Mouse (Mus musculus) heart, embryonic 10.5 days (tissue): ENCODE measurements at regions not wholly inside any gene's neighbourhood (a gene's known extent, or its start where the extent isn't known, plus 50 kb on each side); places are given as distances from the start of the nearest gene placed in this dataset.

Experiments used
- DNase-seq: peaks from one replicate; pipeline ENCODE4 v3.0.0-alpha.2; 2017; ENCODE audit warnings: low spot score
- H3K27ac ChIP-seq: fragments of 300-500 bp; sonication (generic); 2 replicates; pipeline ENCODE4 v1.5.1; 2016; ENCODE audit warnings: mild to moderate bottlenecking
- H3K27me3 ChIP-seq: fragments of 300-500 bp; sonication (generic); 2 replicates; pipeline ENCODE4 v1.6.1; 2016; ENCODE audit warnings: mild to moderate bottlenecking; ENCODE audit not compliant: poor library complexity, insufficient read depth, severe bottlenecking
- H3K36me3 ChIP-seq: fragments of 300-500 bp; sonication (generic); 2 replicates; pipeline ENCODE4 v1.6.1; 2016; ENCODE audit warnings: mild to moderate bottlenecking, moderate library complexity
- H3K4me1 ChIP-seq: fragments of 300-500 bp; sonication (generic); 2 replicates; pipeline ENCODE4 v1.6.1; 2016; ENCODE audit warnings: mild to moderate bottlenecking
- H3K4me3 ChIP-seq: fragments of 300-500 bp; sonication (generic); 2 replicates; pipeline ENCODE4 v1.5.1; 2016; ENCODE audit warnings: mild to moderate bottlenecking, moderate library complexity
- H3K9me3 ChIP-seq: fragments of 300-500 bp; sonication (generic); 2 replicates; pipeline ENCODE4 v1.6.1; 2016; ENCODE audit warnings: mild to moderate bottlenecking, moderate library complexity
- WGBS: fragments of 180-500 bp; shearing (Covaris S2); methylation state at CpG from one replicate; pipeline ENCODE4 v1.1.7; 2016; 5-methylcytosine and 5-hydroxymethylcytosine counted together

GRCm38 (mm10) chr5:126573766-126574165, 667.8 kb upstream of the Tmem132c start:
- Histone ChIP-seq H3K27ac (no peak overlapping the region), H3K36me3 (no peaks in the 10 kb centered on the region), H3K27me3 (no peaks in the 10 kb centered on the region), H3K4me1 (no peaks in the 10 kb centered on the region), H3K9me3 (0 out of 2 replicates have a peak, but pooled peaks cover 3% of the 10 kb centered on the region), H3K4me3 (no peak overlapping the region)
- WGBS, result 70% methylated on average over 2 of the region's 2 CpGs
- no peak for DNase-seq

- H3K27ac ChIP-seq, result no peak overlapping the region
- no peaks in the 10 kb centered on the region for H3K4me1 ChIP-seq
- DNase-seq, result no peak
- no peaks in the 10 kb centered on the region for H3K36me3 ChIP-seq
- no peaks in the 10 kb centered on the region for H3K9me3 ChIP-seq
- WGBS, result 70% methylated on average over 12 of the region's 12 CpGs
- H3K4me3 ChIP-seq, result no peak overlapping the region
- no peaks in the 10 kb centered on the region for H3K27me3 ChIP-seq
Measured at GRCm38 (mm10) chr5:126597786-126598330, 643.8 kb upstream of the Tmem132c start.

GRCm38 (mm10) chr5:126599561-126599960, 642.0 kb upstream of the Tmem132c start:
- 78% methylated on average over 5 of the region's 5 CpGs for WGBS
- Histone ChIP-seq H3K9me3 (no peaks in the 10 kb centered on the region), H3K27ac (no peak overlapping the region), H3K4me3 (no peak overlapping the region), H3K4me1 (no peaks in the 10 kb centered on the region), H3K36me3 (no peaks in the 10 kb centered on the region), H3K27me3 (no peaks in the 10 kb centered on the region)
- DNase-seq, result no peak

- no peak overlapping the region for H3K27ac ChIP-seq
- H3K4me3 ChIP-seq, result no peak overlapping the region
- WGBS, result 70% methylated on average over 5 of the region's 5 CpGs
- H3K4me1 ChIP-seq, result no peaks in the 10 kb centered on the region
- no peak for DNase-seq
- 0 out of 2 replicates have a peak, but pooled peaks cover 4% of the 10 kb centered on the region for H3K9me3 ChIP-seq
- no peaks in the 10 kb centered on the region for H3K36me3 ChIP-seq
- H3K27me3 ChIP-seq, result no peaks in the 10 kb centered on the region
Measured at GRCm38 (mm10) chr5:126606756-126607155, 634.9 kb upstream of the Tmem132c start.

GRCm38 (mm10) chr5:126612571-126612970, 629.0 kb upstream of the Tmem132c start:
- WGBS, result 80% methylated on average over 4 of the region's 4 CpGs
- Histone ChIP-seq H3K27ac (no peak overlapping the region), H3K36me3 (no peaks in the 10 kb centered on the region), H3K4me3 (no peak overlapping the region), H3K4me1 (no peaks in the 10 kb centered on the region), H3K9me3 (no peaks in the 10 kb centered on the region), H3K27me3 (no peaks in the 10 kb centered on the region)
- no peak for DNase-seq

- DNase-seq, result no peak
- H3K27me3 ChIP-seq, result no peaks in the 10 kb centered on the region
- no peak overlapping the region for H3K4me3 ChIP-seq
- no peaks in the 10 kb centered on the region for H3K36me3 ChIP-seq
- H3K4me1 ChIP-seq, result no peaks in the 10 kb centered on the region
- H3K27ac ChIP-seq, result no peak overlapping the region
- no peaks in the 10 kb centered on the region for H3K9me3 ChIP-seq
- 78% methylated on average over 6 of the region's 6 CpGs for WGBS
Measured at GRCm38 (mm10) chr5:126622551-126622950, 619.1 kb upstream of the Tmem132c start.

GRCm38 (mm10) chr5:126623205-126623604, 618.4 kb upstream of the Tmem132c start:
- no peak for DNase-seq
- Histone ChIP-seq H3K36me3 (no peaks in the 10 kb centered on the region), H3K4me3 (no peak overlapping the region), H3K4me1 (no peaks in the 10 kb centered on the region), H3K27me3 (no peaks in the 10 kb centered on the region), H3K9me3 (no peaks in the 10 kb centered on the region), H3K27ac (no peak overlapping the region)
- 16% methylated on average over 6 of the region's 6 CpGs for WGBS

GRCm38 (mm10) chr5:126629826-126630225, 611.8 kb upstream of the Tmem132c start:
- Histone ChIP-seq H3K27ac (no peak overlapping the region), H3K27me3 (no peaks in the 10 kb centered on the region), H3K9me3 (no peaks in the 10 kb centered on the region), H3K36me3 (no peaks in the 10 kb centered on the region), H3K4me1 (no peaks in the 10 kb centered on the region), H3K4me3 (no peak overlapping the region)
- WGBS, result 43% methylated on average over 2 of the region's 2 CpGs
- DNase-seq, result no peak

- H3K9me3 ChIP-seq, result no peaks in the 10 kb centered on the region
- no peaks in the 10 kb centered on the region for H3K4me1 ChIP-seq
- H3K27me3 ChIP-seq, result no peaks in the 10 kb centered on the region
- DNase-seq, result no peak
- no peak overlapping the region for H3K27ac ChIP-seq
- no peak overlapping the region for H3K4me3 ChIP-seq
- no peaks in the 10 kb centered on the region for H3K36me3 ChIP-seq
- WGBS, result 58% methylated on average over 7 of the region's 7 CpGs
Measured at GRCm38 (mm10) chr5:126650415-126650814, 591.2 kb upstream of the Tmem132c start.

- WGBS, result 14% methylated on average over 3 of the region's 3 CpGs
- Histone ChIP-seq H3K27me3 (no peaks in the 10 kb centered on the region), H3K9me3 (no peaks in the 10 kb centered on the region), H3K27ac (no peak overlapping the region), H3K4me1 (no peaks in the 10 kb centered on the region), H3K36me3 (no peaks in the 10 kb centered on the region), H3K4me3 (no peak overlapping the region)
- DNase-seq, result peak; percentile 85
Measured at GRCm38 (mm10) chr5:126651367-126651766, 590.2 kb upstream of the Tmem132c start.

- Histone ChIP-seq H3K27ac (no peak overlapping the region), H3K9me3 (no peaks in the 10 kb centered on the region), H3K4me3 (no peak overlapping the region), H3K36me3 (no peaks in the 10 kb centered on the region), H3K27me3 (no peaks in the 10 kb centered on the region), H3K4me1 (no peaks in the 10 kb centered on the region)
- no peak for DNase-seq
- WGBS, result 85% methylated on average over 4 of the region's 4 CpGs
Measured at GRCm38 (mm10) chr5:126662648-126663047, 579.0 kb upstream of the Tmem132c start.

GRCm38 (mm10) chr5:126671156-126671555, 570.5 kb upstream of the Tmem132c start:
- Histone ChIP-seq H3K9me3 (no peaks in the 10 kb centered on the region), H3K27me3 (no peaks in the 10 kb centered on the region), H3K4me3 (no peak overlapping the region), H3K27ac (no peak overlapping the region), H3K36me3 (no peaks in the 10 kb centered on the region), H3K4me1 (no peaks in the 10 kb centered on the region)
- 58% methylated on average over 1 of the region's 1 CpGs for WGBS
- no peak for DNase-seq

- WGBS, result 74% methylated on average over 6 of the region's 6 CpGs
Measured at GRCm38 (mm10) chr5:126680262-126680661, 561.3 kb upstream of the Tmem132c start.

GRCm38 (mm10) chr5:126699314-126699713, 542.3 kb upstream of the Tmem132c start:
- Histone ChIP-seq H3K9me3 (no peaks in the 10 kb centered on the region), H3K27ac (no peak overlapping the region), H3K4me1 (no peaks in the 10 kb centered on the region), H3K4me3 (no peak overlapping the region), H3K36me3 (no peaks in the 10 kb centered on the region), H3K27me3 (no peaks in the 10 kb centered on the region)
- DNase-seq, result peak; percentile 28
- 51% methylated on average over 4 of the region's 4 CpGs for WGBS

More at GRCm38 (mm10) chr5:126680262-126680661, 561.3 kb upstream of the Tmem132c start:
- Histone ChIP-seq H3K27me3 (no peaks in the 10 kb centered on the region), H3K4me3 (no peak overlapping the region), H3K9me3 (no peaks in the 10 kb centered on the region), H3K36me3 (no peaks in the 10 kb centered on the region), H3K27ac (no peak overlapping the region), H3K4me1 (no peaks in the 10 kb centered on the region)
- no peak for DNase-seq
